Mouse (Mus musculus): Measurements from ENCODE around the gene Wfdc5.

DNA sequence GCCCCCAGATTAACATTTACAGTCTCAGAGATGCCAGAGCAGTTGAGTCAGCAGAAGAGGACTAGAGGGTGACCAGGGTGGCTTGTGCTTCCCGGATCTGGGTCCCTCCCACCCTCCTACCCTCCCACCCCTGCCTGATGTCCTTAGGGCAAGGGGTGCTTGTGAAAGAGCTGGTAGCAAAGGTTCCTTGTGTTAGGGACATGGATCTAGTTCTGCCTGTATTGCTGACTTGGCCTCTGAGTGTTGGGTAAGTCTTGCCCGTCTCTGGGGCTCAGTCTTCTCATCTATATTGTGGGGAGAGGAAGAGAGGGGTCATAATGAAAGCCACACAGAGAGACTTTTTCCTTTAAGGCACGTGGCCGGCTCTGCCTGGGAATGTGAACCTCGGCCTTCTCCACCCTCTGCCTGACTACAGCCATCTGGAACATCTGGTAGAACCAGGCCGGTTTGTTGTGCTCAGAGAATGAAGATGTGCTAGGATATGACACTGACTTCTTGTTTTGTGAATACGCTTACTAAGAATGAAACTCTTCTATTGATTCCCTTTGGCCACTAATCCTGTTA lies at the start of gene Wfdc5:
- TF ChIP-seq POLR2AphosphoS2 (IDR thresholded peaks at IDR 0.05; ENCODE audit: low read depth, low read length) (no peak), ZC3H11A (IDR thresholded peaks at IDR 0.05; ENCODE audit: low read depth, low read length) (no peak), ZKSCAN1 (IDR thresholded peaks at IDR 0.05; ENCODE audit: borderline replicate concordance, low read depth, low read length) (no peak)

Measured in CH12.LX (cell line).